Mouse (Mus musculus) layer of hippocampus, postnatal 14 days (tissue): ENCODE measurements at regions not wholly inside any gene's neighbourhood (a gene's known extent, or its start where the extent isn't known, plus 50 kb on each side); places are given as distances from the start of the nearest gene placed in this dataset.

Experiments used
- DNase-seq, 2 experiments: peaks; one replicate each; pipeline ENCODE4 v3.0.0; 2021 to 2022; ENCODE audit warnings: low spot score in 2 of 2, mixed read lengths in 1 of 2

DNA sequence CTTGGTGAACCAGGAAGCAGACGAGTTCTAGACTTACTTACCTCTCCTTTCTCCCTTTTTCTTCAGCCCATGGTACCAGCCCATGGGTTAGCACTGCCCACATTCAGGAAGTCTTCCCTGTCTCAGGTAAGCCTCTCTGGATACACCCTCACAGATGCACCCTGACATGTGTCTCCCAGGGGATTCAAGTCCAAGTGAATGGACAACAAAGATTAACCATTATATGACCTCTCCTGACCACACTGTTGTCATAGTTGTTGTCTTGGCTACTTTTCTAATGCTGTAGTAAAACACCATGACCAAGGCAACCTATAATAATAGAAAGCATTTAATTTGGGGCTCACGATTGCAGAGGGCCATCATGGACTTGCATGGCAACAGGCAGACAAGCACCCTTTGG is 98.8 kb upstream of the Vash1 start:
- no peak for DNase-seq

DNA sequence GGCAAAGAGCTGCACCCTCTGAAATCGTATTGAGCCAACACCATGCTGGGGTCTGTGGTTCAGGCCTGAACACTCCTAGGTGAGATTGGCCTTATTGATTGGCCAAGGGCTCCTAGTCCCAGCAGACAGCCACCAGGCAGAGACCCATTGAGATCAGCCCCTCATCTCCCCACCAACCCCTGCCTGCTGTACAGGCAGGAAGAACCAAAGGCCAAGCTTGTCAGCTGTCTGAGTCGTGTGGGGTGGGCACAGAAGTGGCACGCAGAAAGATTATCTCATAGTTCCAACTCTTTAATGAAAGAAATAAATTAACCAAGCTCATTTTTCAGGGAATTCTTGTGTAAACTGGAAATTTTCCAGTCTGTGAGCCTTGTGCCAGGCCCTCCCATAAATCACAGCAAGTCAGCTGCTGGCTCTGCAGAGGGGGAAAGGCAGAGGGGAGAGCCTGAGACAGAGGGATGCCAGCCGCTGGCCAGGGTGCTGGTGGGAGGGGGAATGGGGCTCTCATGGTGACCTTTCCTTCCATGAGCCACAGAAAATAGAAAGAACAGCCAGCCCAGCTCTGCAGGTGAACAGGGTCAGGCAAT is 98.3 kb upstream of the Vash1 start:
- DNase-seq: peak in 1 of 2 experiments; percentile 4

DNA sequence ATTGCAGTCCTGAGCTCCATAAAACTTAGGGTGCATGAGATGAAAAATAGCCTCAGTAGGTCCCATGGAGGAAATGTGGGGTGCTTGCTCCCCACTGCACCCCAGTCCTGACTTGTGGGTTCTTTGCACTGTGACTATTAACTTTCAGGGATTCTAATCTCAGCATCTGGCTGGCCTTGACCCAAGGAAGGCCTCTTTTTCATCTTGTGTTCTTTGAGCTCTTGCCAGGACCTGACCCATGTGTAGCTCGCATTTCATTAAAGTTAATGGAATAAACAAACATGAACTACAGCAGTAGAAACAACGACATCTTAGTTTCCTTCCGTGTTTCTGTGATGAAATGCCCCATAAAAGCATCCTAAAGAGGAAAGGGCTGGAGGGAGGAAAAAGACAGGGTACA is 96.4 kb upstream of the Vash1 start:
- no peak for DNase-seq

DNA sequence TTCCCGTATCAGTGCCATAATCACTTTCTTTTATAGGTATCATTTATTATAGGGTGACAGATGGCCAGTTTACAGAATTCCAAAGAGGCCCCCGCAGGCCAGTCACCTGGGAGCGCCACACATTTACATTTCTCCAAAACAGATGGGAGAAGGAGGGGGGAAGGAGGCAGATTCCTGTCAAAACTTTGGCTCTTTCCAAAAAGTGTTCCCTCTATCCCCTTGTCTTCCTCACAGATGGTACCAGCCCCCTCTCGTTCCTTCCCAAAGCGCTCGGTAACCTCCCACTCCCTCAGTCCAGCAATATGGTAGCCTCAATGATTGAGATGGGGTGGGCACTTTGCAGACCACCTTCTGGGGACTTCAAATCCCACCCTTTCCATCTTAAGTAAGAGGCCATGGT is 90.5 kb upstream of the Vash1 start:
- no peak for DNase-seq

DNA sequence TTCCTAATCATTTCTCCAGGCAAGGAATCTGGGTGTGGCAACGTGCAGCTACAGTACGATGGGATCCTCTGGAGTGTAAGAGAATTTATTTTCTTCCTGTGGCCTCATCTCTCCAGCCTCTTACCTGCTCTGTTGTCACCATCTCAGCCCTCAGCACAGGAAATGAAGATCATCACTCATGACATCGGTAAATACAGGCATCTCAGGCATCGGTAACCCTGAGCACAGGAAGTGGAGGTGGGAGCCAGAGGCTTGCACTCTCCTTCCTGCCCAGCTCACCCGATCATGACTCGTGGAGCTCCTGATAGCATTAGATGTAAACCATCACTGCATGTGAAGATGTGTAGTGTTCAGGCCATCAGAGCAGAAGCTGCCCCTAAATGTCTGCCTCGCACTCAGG is 86.0 kb upstream of the Vash1 start:
- no peak for DNase-seq

DNA sequence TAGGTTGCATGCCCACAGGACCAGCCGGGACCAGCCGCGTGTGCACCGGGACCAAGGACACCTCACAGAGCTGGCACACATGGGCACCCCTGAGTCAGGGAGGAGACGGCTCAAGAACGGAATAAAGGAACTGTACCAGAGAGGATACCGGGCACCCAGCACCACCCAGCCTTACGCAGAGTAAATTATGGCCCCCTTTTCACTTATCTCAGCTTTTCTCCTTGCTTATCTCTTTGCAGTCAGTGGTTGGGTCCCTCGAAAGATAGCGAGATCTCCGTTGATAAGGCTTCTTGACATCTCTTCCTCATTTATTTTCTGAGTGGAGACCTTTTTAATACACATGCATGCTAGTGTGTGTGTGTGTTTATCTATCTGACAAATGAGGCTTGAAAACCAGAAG is 83.9 kb upstream of the Vash1 start:
- no peak for DNase-seq

DNA sequence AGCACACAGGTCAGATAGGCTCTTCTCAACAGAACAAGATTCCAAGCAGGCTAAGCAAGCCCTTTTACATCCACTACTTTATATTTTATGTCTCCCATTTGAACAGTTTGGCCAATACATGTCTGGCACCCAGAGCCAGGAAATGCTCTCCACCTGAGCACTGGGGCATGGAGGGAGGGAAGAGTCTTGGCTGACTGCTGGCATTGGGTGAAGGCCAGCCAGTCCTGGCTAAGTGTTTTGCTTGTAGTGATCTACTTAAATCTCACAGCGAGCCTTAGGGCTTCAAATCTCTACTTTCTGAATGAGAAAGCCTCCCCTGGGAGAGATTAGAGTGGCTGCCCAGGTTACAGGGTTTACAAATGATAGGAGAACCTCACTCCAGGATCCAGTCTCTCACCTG is 78.5 kb upstream of the Vash1 start:
- DNase-seq: no peak

DNA sequence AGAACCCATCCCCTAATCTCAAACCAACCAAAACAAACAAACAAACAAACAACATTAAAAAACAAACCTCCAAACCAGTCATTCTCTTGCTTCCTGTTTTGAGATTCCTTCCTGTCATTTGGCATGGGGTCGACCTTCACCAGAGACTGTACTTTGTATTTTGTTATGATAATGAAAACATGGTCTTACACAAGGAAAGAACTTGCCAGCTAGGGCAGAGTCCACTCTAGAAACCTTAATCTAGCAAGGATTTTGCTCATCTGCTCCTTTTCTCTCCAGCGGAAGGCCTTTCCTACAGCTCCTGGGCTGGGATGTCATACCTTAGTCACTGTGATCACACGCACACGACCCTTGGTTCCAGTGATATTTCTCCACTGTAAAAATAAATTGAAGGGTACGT is 75.0 kb upstream of the Vash1 start:
- no peak for DNase-seq

DNA sequence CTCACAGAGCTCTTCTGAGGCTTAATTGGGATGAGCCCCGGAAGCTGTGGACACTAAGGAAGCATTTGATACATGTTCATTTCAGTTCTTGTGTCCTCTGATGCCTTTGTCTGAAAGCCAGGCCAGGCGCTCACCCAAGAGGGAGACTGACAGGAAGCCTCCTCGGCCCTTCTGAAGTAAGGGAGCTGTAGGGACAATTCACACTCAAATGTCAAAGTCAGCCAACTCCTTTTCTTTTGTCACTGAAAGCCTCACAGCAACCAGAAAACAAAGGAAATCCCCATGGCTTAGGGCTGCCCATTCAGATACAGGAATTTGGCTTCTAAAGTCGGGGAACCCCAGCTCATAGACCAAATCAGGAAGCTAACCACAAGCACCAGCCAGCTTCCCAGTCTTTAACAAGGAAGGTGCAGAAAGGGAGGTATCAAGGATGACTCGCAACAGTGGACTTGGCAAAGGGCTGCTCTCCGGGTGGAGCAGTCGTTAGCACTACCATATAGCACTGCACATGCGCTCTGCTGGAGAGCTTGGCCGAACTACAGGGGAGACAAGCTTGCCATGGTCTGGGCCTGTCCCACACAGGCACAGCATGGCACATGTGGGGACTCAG is 66.0 kb upstream of the Vash1 start:
- DNase-seq: no peak

DNA sequence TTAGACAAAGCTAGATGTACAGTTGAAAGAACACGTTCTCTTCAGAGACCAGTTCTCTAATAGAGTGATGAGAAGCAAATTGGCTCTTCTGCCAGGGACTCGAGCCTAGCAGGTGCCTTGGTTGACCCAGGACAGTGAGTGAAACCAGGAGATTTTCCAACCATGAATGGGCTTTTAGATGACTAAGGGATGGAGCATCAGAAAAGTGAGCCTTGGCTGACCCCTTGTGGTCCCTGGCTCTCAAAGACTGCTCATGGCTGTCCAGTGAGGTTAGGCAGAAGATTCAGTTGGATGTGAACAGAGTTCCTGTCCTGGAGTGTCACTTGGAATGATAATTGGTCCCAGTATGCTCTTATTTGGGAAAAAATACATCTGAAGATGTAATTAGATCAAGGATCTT is 64.3 kb upstream of the Vash1 start:
- peak; percentile 53 to 55 for DNase-seq

DNA sequence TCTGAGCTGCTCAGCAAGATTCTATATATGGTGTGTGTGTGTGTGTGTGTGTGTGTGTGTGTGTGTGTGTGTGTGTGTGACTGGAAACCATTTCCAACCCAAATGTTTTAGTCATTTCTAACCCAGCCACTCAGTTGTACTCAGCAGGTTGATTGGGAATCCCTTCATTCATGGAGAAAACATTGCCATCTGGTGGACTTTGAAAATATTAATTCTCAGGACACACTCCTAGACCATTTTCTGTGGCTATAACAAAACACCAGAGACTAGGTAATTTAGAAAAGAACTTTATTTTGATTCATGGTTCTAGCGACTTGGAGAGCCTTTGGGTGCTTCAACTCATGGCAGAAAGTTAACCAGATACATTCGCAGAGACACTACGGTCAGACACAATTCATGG is 62.2 kb upstream of the Vash1 start:
- no peak for DNase-seq

DNA sequence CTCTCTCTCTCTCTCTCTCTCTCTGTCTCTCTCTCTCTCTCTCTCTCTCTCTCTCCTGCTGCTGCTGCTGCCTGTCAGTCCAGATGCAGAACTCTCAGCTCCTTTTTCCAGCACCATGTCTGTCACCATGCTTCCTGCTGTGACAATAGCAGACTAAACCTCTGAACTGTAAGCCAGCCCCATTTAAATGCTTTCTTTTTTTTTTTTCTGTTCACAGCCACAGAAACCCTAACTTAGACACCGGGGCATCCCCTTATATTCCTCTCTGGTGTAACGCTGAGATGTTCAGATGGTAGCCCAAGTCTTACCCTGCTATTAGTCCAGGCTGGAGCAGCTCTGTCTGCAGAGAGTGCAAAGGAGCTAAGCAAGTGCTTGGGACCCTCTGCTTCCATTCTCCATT is 54.3 kb upstream of the Vash1 start:
- DNase-seq: no peak

DNA sequence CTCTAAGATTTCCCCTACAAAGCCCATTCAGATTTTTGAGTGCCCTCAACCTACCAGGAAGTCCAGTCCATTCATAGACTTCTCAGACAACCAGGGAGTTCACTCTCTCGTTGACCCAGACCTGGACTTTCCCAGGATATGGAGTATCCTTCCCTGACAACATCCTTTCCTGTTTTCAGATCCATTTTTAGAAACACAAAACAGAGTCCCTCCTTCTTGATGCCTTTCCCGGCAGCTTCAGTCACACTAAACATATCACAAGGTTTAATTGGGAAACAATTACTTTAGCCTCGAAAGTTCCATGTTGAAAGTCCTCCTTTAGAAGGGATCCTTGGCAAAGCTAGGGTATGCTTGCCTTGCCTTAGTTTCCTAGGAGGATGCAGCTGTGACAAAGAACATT is 51.8 kb upstream of the Vash1 start:
- DNase-seq: no peak

DNA sequence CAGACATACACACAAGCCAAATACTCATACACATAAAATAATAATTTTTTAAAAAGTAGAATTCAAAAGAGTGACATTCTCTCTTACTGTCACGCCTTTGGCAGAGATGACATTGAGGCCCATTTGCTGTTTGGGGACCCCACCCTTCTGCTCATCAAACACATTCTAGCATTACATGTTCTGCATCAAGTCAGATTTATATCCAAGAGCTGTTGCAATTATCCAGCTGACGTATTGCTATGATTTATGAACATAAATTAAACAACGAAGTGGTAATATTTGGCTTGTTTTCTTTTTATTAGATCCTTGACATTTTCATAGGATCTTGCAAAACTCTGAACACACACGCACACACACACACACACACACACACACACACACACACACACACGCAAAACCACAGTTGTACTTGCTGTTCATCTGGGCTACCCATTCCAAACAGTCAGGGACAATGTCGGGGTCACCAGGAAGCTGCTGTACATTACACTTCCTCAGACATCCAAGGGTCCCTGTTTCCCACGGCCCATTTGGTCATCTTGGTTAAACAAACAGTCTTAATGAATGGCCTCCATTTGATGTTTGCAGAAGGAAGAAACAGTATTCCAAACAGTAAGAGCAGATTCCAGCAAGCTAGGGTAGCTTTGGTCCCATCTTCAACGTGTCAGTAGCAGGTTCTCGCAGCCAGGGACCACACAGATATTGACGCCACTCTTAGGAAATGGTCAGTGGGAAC is 50.3 kb upstream of the Vash1 start:
- DNase-seq: no peak
